Mouse (Mus musculus) olfactory bulb, adult 2 months (tissue): Measurements from ENCODE around the gene Tnks1bp1.

Source experiments
- CTCF ChIP-seq: fragments of 200-500 bp; IDR thresholded peaks from 2 replicates; pipeline ENCODE4 v1.5.1; 2012; ENCODE audit warnings: low read depth, mild to moderate bottlenecking, low read length, moderate library complexity; ENCODE audit not compliant: insufficient read depth
- POLR2A ChIP-seq: fragments of 200-500 bp; IDR thresholded peaks from 2 replicates; pipeline ENCODE4 v1.6.1; 2012; ENCODE audit warnings: mild to moderate bottlenecking, low read depth, low read length, moderate library complexity; ENCODE audit not compliant: insufficient read depth

DNA sequence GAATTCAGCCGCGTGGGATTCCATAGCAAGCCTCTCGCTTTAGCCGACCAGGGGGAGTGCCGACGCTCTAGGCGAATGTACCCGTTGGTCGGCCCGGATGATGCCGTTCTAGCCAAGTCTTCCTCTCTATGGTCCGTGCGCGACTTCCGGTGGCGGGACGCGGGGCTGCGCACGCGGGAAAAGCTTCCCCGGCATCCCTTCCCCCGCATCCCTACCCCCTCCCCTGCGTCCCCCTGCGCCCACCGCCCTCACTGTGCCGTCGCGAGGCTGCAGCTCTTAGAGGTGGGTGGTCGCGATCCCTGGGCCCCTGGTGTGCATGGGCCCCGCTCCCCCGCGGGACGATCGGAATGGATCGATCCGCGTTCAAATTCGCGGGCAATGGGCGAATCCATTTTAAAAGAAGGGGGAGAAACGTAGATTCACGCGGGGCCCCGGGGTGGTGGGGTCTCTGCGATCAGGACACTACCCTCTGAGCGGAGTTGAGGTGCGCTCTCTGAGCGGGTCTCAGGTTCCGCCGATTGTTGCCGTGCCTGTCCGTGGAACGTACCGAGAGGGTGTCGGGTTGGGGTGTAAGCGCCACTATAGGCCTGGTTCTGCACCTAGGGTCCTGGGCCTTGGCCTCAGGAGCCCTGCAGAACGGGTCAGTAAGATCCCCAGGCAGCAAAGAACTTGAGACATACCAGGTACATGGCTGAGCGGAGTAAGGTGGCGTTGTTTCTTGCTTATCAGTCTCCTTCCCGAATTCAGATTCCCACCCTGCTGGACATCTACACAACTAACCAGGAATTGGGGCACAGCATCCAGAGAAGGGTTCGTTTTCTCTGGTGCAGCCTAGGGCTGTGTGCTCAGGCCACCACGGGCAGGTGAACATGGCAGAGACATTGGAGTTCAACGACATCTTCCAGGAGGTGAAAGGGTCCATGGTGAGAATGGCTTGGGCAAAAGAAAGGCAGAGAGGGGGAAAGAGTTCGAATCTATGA, 10.5 kb upstream of the Tnks1bp1 start, which contains the start of the genes Ssrp1 and P2rx3:
- TF ChIP-seq CTCF = no peak
- TF ChIP-seq POLR2A = peak; percentile 50
